Mouse (Mus musculus) ovary, postnatal 10 days (tissue): ENCODE measurements around the gene Jpt2.

Experiments
- DNase-seq: peaks from one replicate; pipeline ENCODE4 v3.0.0; 2022; ENCODE audit warnings: low spot score

Jpt2 gene

DNA sequence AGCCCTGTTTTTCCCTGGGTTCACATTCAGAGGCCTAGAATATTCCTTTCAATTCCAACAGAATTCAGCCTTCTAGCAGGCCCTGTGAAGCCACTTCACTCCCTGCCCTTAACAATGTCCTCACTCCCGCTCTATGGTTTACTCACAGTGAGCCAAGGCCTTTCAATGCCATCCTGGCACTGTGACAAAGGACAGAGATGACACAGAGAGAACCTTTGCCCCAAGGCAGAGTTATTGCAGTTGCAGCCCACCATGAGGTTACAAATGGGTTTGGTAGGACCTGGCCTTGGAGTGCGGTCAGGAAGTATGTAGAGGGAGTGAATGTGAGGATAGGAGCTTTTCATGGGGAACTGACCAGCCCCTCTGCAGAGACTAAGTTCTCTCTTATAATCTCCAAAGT, 52.9 kb downstream of the Jpt2 start:
- no peak for DNase-seq

GRCm38 (mm10) chr17:24903767-24904166, 56.7 kb downstream of the Jpt2 start:
- no peak for DNase-seq

DNA sequence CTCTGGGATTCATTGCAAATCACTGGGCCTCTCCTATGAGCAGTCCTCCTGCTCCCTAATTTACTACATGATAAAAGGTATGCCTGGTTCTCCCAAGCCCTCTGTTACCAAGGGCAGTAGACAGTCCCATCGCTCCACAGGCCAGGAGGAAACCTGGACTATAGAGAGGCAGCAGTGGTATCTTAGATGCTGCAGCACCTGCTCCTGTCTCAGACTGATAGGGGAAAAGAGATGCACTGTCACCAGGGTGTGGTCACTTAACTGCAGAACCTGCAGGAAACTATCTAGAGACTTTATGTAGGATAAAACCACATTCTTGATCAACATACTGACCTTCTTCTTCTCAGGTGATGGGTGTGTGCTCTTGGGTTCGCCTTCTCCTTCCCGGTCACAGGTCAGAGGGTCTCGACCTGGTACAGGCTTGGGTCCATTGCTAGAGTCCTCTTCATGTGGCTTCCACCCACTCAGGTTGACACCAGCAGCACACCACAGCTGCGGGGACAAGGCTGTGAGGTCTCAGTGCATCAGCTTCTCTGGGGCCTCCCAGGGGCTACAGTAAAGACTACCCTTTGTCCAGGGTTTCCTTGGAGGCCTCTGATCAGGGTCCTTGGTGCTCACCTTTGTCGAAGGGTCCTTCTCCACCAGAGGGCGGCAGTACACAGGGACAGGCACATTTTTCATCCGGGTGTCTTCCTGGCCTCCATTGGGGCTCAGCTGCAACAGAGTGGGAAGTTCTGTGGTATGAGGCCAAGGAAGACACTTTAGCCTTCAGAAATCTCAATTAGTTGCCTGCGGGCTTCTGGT, 57.6 kb downstream of the Jpt2 start:
- no peak for DNase-seq

DNA sequence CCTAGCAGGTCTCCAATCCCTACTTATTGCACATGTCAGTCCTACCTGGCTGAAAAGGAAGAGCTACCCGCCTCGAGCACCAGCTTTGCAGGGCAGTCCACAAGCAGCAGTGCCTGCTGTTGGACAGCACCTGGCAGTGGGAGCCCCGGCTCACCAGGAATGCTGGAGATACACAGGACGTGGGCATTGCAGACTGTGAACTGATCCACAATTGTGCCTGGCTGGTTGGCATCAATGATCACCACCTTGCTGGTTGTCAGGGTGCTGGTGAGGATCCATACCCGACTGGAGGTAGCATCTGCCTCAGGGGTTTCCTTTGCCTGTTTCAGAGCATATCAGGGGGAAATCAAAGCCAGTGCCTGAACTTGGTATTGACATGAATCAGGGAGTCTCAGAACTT, 58.4 kb downstream of the Jpt2 start:
- no peak for DNase-seq

GRCm38 (mm10) chr17:24900014-24900413, 60.5 kb downstream of the Jpt2 start:
- no peak for DNase-seq

- no peak for DNase-seq
These were observed 61.3 kb downstream of the Jpt2 start for GRCm38 (mm10) chr17:24899153-24899552.

GRCm38 (mm10) chr17:24898041-24898854, 62.2 kb downstream of the Jpt2 start:
- DNase-seq = no peak

DNA sequence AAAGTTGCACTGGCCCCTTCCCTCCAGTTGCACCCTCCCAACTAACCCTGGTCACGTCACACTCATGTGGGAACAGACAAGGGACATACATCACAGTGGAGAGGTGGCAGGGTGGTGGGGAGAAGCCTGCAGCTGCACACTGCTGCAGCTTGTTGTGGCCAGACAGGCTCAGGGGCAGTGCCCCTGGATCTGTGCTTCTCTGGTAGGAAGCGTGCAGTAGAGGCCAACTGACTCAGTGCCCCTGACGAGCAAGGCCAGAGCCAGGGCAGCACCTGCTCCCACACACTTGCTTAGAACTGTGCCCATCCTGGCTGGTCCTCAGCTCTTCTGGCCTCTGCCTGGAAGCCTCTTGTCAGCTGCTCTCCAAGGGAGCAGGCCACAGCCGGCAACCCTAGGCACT, 62.9 kb downstream of the Jpt2 start:
- DNase-seq = no peak

- DNase-seq = no peak
These were observed 63.6 kb downstream of the Jpt2 start for GRCm38 (mm10) chr17:24896993-24897269.

GRCm38 (mm10) chr17:24896241-24896992, 64.1 kb downstream of the Jpt2 start, which contains the start of gene Nme3:
Gene Nme3, plus strand, starts transcription at chr17:24896500.
- DNase-seq = peak; percentile 38

DNA sequence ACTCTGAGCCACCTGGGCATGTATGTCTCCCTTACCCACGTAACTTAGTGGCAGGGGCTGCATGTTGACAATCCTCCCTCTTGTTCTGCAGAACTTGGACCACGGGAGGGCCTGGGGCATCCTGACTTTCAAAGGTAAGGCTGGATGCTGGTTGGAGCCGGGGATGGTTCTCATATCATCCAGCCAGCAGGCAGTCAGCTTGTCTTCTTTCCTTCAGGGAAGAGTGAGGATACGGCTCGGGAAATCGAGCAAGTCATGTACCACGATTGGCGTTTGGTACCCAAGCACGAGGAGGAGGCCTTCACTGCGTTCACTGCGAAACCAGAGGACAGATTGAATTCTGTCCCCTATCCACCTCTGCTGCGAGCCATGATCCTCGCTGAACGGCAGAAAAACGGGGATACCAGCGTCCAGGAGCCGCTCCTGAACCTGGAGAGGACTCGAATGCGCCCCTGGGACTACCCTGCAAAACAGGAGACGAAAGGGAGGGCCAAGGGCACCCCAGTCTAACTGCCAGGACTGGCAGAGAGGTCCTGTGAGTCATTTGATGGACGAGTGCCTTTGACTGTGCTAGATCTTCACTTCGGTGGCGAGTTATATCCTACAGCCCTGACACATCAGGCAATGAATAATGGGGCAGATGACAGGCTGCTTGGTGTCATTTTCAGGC, 64.8 kb downstream of the Jpt2 start:
- no peak for DNase-seq

DNA sequence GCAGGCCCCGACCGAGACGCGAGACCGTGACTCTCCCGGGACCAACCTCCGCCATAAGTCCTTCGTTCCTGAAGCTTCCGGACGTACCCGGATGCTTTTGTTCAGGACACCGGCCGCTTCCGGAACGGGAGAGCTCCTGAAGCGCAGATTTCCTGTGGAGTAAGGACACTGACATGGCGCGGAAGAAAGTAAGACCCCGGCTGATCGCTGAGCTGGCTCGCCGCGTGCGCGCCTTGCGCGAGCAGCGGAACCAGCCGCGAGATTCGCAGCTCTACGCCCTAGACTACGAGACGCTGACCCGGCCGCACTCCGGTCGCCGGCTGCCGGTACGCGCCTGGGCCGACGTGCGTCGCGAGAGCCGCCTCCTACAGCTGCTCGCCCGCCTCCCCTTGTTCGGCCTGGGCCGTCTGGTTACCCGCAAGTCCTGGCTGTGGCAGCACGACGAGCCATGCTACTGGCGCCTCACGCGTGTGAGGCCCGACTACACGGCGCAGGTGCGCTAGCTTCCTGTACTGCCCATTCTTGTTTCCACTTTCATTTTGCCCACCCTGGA, 65.4 kb downstream of the Jpt2 start, which contains the start of the genes Eme2 and Mrps34:
Eme2 (minus strand) TSS at position 93 of the 553 bp plus-strand sequence.
Mrps34 (plus strand) TSS at position 122 of the 553 bp plus-strand sequence.
- DNase-seq = peak; percentile 56

- DNase-seq = no peak
These were observed 66.2 kb downstream of the Jpt2 start for GRCm38 (mm10) chr17:24894061-24894994.

DNA sequence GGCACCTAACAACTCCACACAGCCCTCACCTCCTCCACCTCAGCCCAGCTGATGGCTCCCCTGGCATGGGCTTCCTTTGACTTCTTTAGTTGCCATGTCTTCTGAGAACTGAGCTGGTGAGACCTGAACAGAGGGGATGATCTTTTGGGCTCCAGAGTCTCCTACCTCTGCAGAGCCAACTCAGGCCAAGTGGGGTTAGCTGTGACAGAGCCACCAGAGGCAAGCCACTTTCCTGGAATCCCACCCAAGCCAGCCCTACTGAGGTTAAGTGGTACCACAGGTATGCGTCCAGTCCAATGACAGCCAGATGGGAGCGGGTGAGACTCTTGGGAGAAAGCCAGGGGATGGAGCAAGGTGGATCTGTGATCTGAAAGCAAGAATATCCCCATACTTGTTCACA, 67.2 kb downstream of the Jpt2 start:
- DNase-seq = no peak

DNA sequence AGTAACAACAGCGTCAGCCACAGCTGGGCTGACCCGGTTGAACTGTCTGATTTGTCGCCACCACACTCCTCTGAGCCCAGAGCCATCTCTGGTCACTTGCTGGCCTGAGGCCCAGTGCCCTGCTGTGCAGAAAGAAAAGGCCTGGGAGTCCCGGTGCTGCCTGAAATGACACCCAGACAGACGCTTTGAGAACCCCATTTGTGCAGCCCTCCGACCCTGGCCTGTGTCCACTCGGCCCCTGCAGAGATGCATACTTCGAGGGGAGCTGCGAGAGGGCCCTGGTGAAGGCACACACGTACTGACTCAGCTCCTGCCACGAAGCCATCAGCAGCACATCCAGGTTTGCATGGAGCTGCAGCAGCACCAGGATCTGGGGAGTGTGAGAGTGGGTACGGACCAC, 67.7 kb downstream of the Jpt2 start:
- DNase-seq = no peak

- DNase-seq = no peak
These were observed 69.2 kb downstream of the Jpt2 start for GRCm38 (mm10) chr17:24891321-24891720.

- no peak for DNase-seq
These were observed 70.1 kb downstream of the Jpt2 start for GRCm38 (mm10) chr17:24890151-24891092.

DNA sequence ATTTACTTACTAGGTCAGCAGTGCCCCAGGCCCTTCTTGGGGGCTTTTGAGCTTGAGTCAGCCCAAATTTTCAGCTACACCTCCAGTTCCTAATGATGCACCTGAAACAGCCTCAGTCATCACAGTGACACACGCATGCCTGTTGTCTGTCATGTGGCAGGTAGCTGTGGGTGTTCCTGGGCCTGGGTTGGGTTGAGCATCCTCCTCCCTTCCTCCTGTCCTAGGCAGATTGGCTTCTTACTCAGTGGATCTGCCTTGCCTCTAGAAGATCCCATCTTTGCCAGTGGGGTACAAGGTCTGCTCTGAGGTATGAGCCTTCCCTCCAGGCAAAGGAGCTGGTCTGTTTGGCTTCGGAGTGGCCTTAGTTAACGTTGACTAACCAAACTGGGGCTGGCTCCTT, 71.6 kb downstream of the Jpt2 start:
- no peak for DNase-seq
